Mouse (Mus musculus) CH12.LX (cell line): ENCODE measurements around the gene Zfr2. TPM values are rescaled to one million over a fixed set of nuclear protein-coding genes. Genes with fewer than 3 reads are reported as not detected.
A peak's percentile ranks its signal among the peaks of the same experiment; 100 is the strongest.
"Not testable (repeated sequence)": the region's sequence is repeated elsewhere in the genome, so short reads cannot be mapped to it uniquely, and the experiment has no call there.

Experiments used
- DNase-seq: peaks from one replicate; pipeline ENCODE4 v3.0.0-alpha.2; 2013; ENCODE audit errors: extremely low read depth
- H3K27ac ChIP-seq: 2 replicates; pipeline ENCODE4 v1.5.1; 2012; ENCODE audit warnings: low read depth, mild to moderate bottlenecking, control low read depth, moderate library complexity; ENCODE audit not compliant: insufficient read depth
- H3K27me3 ChIP-seq: replicated peaks from 2 replicates; pipeline ENCODE3; 2012; ENCODE audit warnings: inconsistent platforms
- H3K36me3 ChIP-seq, 2 experiments: replicated peaks in 1 of 2; 2 replicates each; pipeline versions ENCODE3 to v1.6.1; 2012; ENCODE audit warnings: inconsistent platforms in 1 of 2, low read length in 1 of 2, mild to moderate bottlenecking in 1 of 2, mixed read lengths in 1 of 2, moderate library complexity in 1 of 2; ENCODE audit not compliant: control insufficient read depth in 1 of 2, insufficient read depth in 1 of 2
- H3K4me1 ChIP-seq, 2 experiments: 2 replicates each; pipeline ENCODE4 v1.6.1; 2012; ENCODE audit warnings: inconsistent platforms in 1 of 2, moderate library complexity in 1 of 2; ENCODE audit not compliant: insufficient read depth in 2 of 2, control insufficient read depth in 1 of 2
- H3K4me2 ChIP-seq: 2 replicates; pipeline ENCODE4 v1.6.1; 2012; ENCODE audit warnings: low read depth, mild to moderate bottlenecking, control low read depth; ENCODE audit not compliant: poor library complexity, insufficient read depth, severe bottlenecking
- H3K4me3 ChIP-seq, 3 experiments: fragments of 150-350 bp in 1 of 3; sonication (generic) in 1 of 3; replicated peaks in 1 of 3; 2 replicates each; pipeline versions ENCODE3 to v1.5.1; 2011 to 2012; ENCODE audit warnings: low read depth in 2 of 3, low read length in 2 of 3, mild to moderate bottlenecking in 2 of 3, moderate library complexity in 2 of 3, control low read depth in 1 of 3, improper control_type of control experiment in 1 of 3, inconsistent platforms in 1 of 3, mixed read lengths in 1 of 3; ENCODE audit not compliant: poor library complexity in 1 of 3
- H3K79me2 ChIP-seq: replicated peaks from 2 replicates; pipeline ENCODE4 v1.6.1; 2012; ENCODE audit warnings: mild to moderate bottlenecking, moderate library complexity; ENCODE audit not compliant: control insufficient read depth, poor library complexity, insufficient read depth, severe bottlenecking; ENCODE audit errors: extremely low read depth
- H3K9ac ChIP-seq: 2 replicates; pipeline ENCODE4 v1.6.1; 2012; ENCODE audit warnings: low read depth, mild to moderate bottlenecking, control low read depth, moderate library complexity; ENCODE audit not compliant: insufficient read depth
- H3K9me3 ChIP-seq: replicated peaks from 2 replicates; pipeline ENCODE3; 2012; ENCODE audit warnings: low read length, inconsistent platforms, mixed read lengths
- BHLHE40 ChIP-seq: IDR thresholded peaks from 2 replicates; pipeline ENCODE4 v1.6.1; 2011; ENCODE audit warnings: mild to moderate bottlenecking, low read depth, low read length, improper control_type of control experiment
- CTCF ChIP-seq, 2 experiments: IDR thresholded peaks in 1 of 2; conservative IDR thresholded peaks in 1 of 2; 2 replicates each; pipeline ENCODE4 v1.5.1; 2011 to 2012; ENCODE audit warnings: low read depth in 2 of 2, low read length in 2 of 2, improper control_type of control experiment in 1 of 2, inconsistent platforms in 1 of 2, mild to moderate bottlenecking in 1 of 2, moderate library complexity in 1 of 2
- E2F4 ChIP-seq: IDR thresholded peaks from 2 replicates; pipeline ENCODE4 v1.6.1; 2011; ENCODE audit warnings: low read depth, low read length, improper control_type of control experiment; ENCODE audit not compliant: insufficient replicate concordance
- ELF1 ChIP-seq: IDR thresholded peaks from 2 replicates; pipeline ENCODE4 v1.6.1; 2014; ENCODE audit warnings: low read depth, mild to moderate bottlenecking, inconsistent platforms, low read length, improper control_type of control experiment
- IRF4 ChIP-seq: IDR thresholded peaks from 2 replicates; pipeline ENCODE4 v1.6.1; 2014; ENCODE audit warnings: low read depth, mild to moderate bottlenecking, inconsistent platforms, low read length, improper control_type of control experiment
- MAX ChIP-seq: IDR thresholded peaks from 2 replicates; pipeline ENCODE4 v1.6.1; 2011; ENCODE audit warnings: low read length, improper control_type of control experiment
- MEF2A ChIP-seq: IDR thresholded peaks from 2 replicates; pipeline ENCODE4 v1.6.1; 2014; ENCODE audit warnings: low read depth, mild to moderate bottlenecking, inconsistent platforms, low read length, improper control_type of control experiment, borderline replicate concordance
- PAX5 ChIP-seq: IDR thresholded peaks from 2 replicates; pipeline ENCODE4 v1.6.1; 2012; ENCODE audit warnings: low read length, inconsistent platforms, mixed read lengths
- POLR2A ChIP-seq: IDR thresholded peaks from 2 replicates; pipeline ENCODE4 v1.6.1; 2011; ENCODE audit warnings: low read depth, mild to moderate bottlenecking, improper control_type of control experiment, low read length
- POLR2AphosphoS2 ChIP-seq: IDR thresholded peaks from 2 replicates; pipeline ENCODE4 v1.6.1; 2011; ENCODE audit warnings: low read depth, low read length, improper control_type of control experiment
- RAD21 ChIP-seq: IDR thresholded peaks from 2 replicates; pipeline ENCODE4 v1.6.1; 2011; ENCODE audit warnings: low read depth, mild to moderate bottlenecking, low read length, improper control_type of control experiment, moderate library complexity
- RCOR1 ChIP-seq: conservative IDR thresholded peaks from 2 replicates; pipeline ENCODE4 v1.6.1; 2012; ENCODE audit warnings: low read depth, mild to moderate bottlenecking, inconsistent platforms, low read length, improper control_type of control experiment
- SMC3 ChIP-seq: IDR thresholded peaks from 2 replicates; pipeline ENCODE4 v1.6.1; 2011; ENCODE audit warnings: low read depth, low read length, improper control_type of control experiment
- TBP ChIP-seq: conservative IDR thresholded peaks from 2 replicates; pipeline ENCODE4 v1.6.1; 2011; ENCODE audit warnings: low read depth, low read length, improper control_type of control experiment
- USF1 ChIP-seq: IDR thresholded peaks from 2 replicates; pipeline ENCODE4 v1.6.1; 2014; ENCODE audit warnings: low read depth, mild to moderate bottlenecking, inconsistent platforms, low read length, improper control_type of control experiment
- ZC3H11A ChIP-seq: IDR thresholded peaks from 2 replicates; pipeline ENCODE4 v1.6.1; 2012; ENCODE audit warnings: low read depth, mild to moderate bottlenecking, inconsistent platforms, low read length, improper control_type of control experiment
- dilution Hi-C: fragments of 300-500 bp; cut with MboI; formaldehyde crosslinking; loops from 2 replicates; pipeline ENCODE4 v1.14.3; 2020; ENCODE audit warnings: low sequenced_read_pairs; ENCODE audit not compliant: extremely low pct_unique_long_range_greater_than_20kb, extremely low pct_ligation_motif_present
- in situ Hi-C: fragments of 300-500 bp; cut with MboI; formaldehyde crosslinking; loops from 3 replicates; pipeline ENCODE4 v1.14.3; 2019; ENCODE audit warnings: low sequenced_read_pairs, low pct_ligation_motif_present, low pct_unique_long_range_greater_than_20kb, mixed read lengths
- polyA plus RNA-seq: library from polyadenylated mRNA; unstranded; fragments of >175 nt; gene quantifications from 2 replicates; pipeline ENCODE4 v1.2.1, GENCODE M21; 2012; ENCODE audit warnings: low read depth; ENCODE audit not compliant: insufficient read length
- total RNA-seq, 2 experiments: library from RNA; depleted of rRNA; stranded (reverse); fragments of 300-350 nt in 1 of 2; fragments of >200 nt in 1 of 2; gene quantifications; 2 replicates each; pipeline ENCODE4 v1.2.3; 2012 to 2014

Gene Zfr2
- total and polyA plus RNA-seq, 3 experiments = 1.0 to 13.5 (median 2.4) TPM

- no peak for DNase-seq
Measured at GRCm38 (mm10) chr10:81217964-81218363, 15.0 kb upstream of the Zfr2 start.

GRCm38 (mm10) chr10:81221402-81222015 lies 11.4 kb upstream of the Zfr2 start:
- no peak overlapping the region for H3K27ac ChIP-seq
- peaks cover 13% of the 10 kb centered on the region for H3K9me3 ChIP-seq
- H3K4me1 ChIP-seq = peaks cover 0 to 11% of the 10 kb centered on the region in 2 experiments; a peak in 2 of 4 replicates
- DNase-seq = no peak
- H3K79me2 ChIP-seq = no peaks in the 10 kb centered on the region
- in situ Hi-C loops = no loop called here
- TF ChIP-seq USF1 = no peak
- no peak for TF ChIP-seq POLR2A
- TF ChIP-seq RCOR1 = no peak
- TF ChIP-seq E2F4 = no peak
- TF ChIP-seq ELF1 = no peak
- no peak for TF ChIP-seq TBP
- TF ChIP-seq CTCF (conservative IDR thresholded peaks at IDR 0.05 in 1 of 2, IDR thresholded peaks at IDR 0.05 in 1 of 2; ENCODE audit: low read depth in 2 of 2, low read length in 2 of 2) = no peak
- TF ChIP-seq ZC3H11A = no peak
- no peak for TF ChIP-seq BHLHE40
- TF ChIP-seq MAX = no peak
- no peak for TF ChIP-seq POLR2AphosphoS2
- TF ChIP-seq MEF2A = no peak
- TF ChIP-seq IRF4 = no peak
- no peak for TF ChIP-seq RAD21
- H3K4me3 ChIP-seq = no peak overlapping the region
- dilution Hi-C loops = no loop called here
- no peak overlapping the region for H3K9ac ChIP-seq
- no peaks in the 10 kb centered on the region for H3K36me3 ChIP-seq
- no peak overlapping the region for H3K4me2 ChIP-seq
- H3K27me3 ChIP-seq = no peaks in the 10 kb centered on the region

More at GRCm38 (mm10) chr10:81217964-81218363, 15.0 kb upstream of the Zfr2 start:
- Histone ChIP-seq H3K79me2 (no peaks in the 10 kb centered on the region), H3K9me3 (peaks cover 13% of the 10 kb centered on the region), H3K4me3 (no peak overlapping the region), H3K4me1 (peaks cover 0 to 13% of the 10 kb centered on the region in 2 experiments; a peak in 2 of 4 replicates), H3K27me3 (peaks cover 11% of the 10 kb centered on the region), H3K27ac (no peak overlapping the region), H3K4me2 (no peak overlapping the region), H3K36me3 (no peaks in the 10 kb centered on the region), H3K9ac (no peak overlapping the region)
- in situ Hi-C loops = no loop called here
- dilution Hi-C loops = no loop called here
- TF ChIP-seq PAX5 (no peak), SMC3 (peak; percentile 7; the same call in 1 of the 2 replicates), CTCF (conservative IDR thresholded peaks at IDR 0.05 in 1 of 2, IDR thresholded peaks at IDR 0.05 in 1 of 2; ENCODE audit: low read depth in 2 of 2, low read length in 2 of 2) (peak in 1 of 2 experiments; percentile 39; a peak in 2 of 4 replicates)

GRCm38 (mm10) chr10:81223731-81224130 lies 9.2 kb upstream of the Zfr2 start:
- H3K79me2 ChIP-seq, H3K9ac ChIP-seq, H3K27me3 ChIP-seq, in situ Hi-C loops, H3K4me2 ChIP-seq, dilution Hi-C loops, H3K27ac ChIP-seq, H3K36me3 ChIP-seq, H3K9me3 ChIP-seq, DNase-seq, H3K4me3 ChIP-seq: not testable (repeated sequence)
- peaks cover 0 to 11% of the 10 kb centered on the region in 2 experiments; a peak in 2 of 4 replicates for H3K4me1 ChIP-seq
